Mouse (Mus musculus): ENCODE measurements around the gene Sox5. TPM values are rescaled to one million over a fixed set of nuclear protein-coding genes. Genes with fewer than 3 reads are reported as not detected.

The Sox5 gene
- total RNA-seq, 2 experiments from 2014 or later = 3.8 to 9.1 TPM

- ATAC-seq (replicated peaks; ENCODE audit: low FRiP score, low TSS enrichment, poor library complexity, severe bottlenecking) = no peak
Measured at GRCm38 (mm10) chr6:144320327-144320726, 461.4 kb downstream of the Sox5 start.

GRCm38 (mm10) chr6:144319717-144320116 is 462.1 kb downstream of the Sox5 start:
- ATAC-seq (replicated peaks; ENCODE audit: low FRiP score, low TSS enrichment, poor library complexity, severe bottlenecking) = no peak

- ATAC-seq (replicated peaks; ENCODE audit: low FRiP score, low TSS enrichment, poor library complexity, severe bottlenecking) = no peak
Measured at GRCm38 (mm10) chr6:144312781-144313754, 468.7 kb downstream of the Sox5 start.

- no peak for ATAC-seq (replicated peaks; ENCODE audit: low FRiP score, low TSS enrichment, poor library complexity, severe bottlenecking)
Measured at GRCm38 (mm10) chr6:144312282-144312780, 469.4 kb downstream of the Sox5 start.

- no peak for ATAC-seq (replicated peaks; ENCODE audit: low FRiP score, low TSS enrichment, poor library complexity, severe bottlenecking)
Measured at GRCm38 (mm10) chr6:144311754-144312153, 470.0 kb downstream of the Sox5 start.

GRCm38 (mm10) chr6:144309171-144309570 is 472.6 kb downstream of the Sox5 start:
- ATAC-seq (replicated peaks; ENCODE audit: low FRiP score, low TSS enrichment, poor library complexity, severe bottlenecking) = no peak

GRCm38 (mm10) chr6:144307551-144308149 is 474.1 kb downstream of the Sox5 start:
- ATAC-seq (replicated peaks; ENCODE audit: low FRiP score, low TSS enrichment, poor library complexity, severe bottlenecking) = no peak

- ATAC-seq (replicated peaks; ENCODE audit: low FRiP score, low TSS enrichment, poor library complexity, severe bottlenecking) = no peak
Measured at GRCm38 (mm10) chr6:144302823-144303222, 479.0 kb downstream of the Sox5 start.

GRCm38 (mm10) chr6:144301082-144301481 is 480.7 kb downstream of the Sox5 start:
- no peak for ATAC-seq (replicated peaks; ENCODE audit: low FRiP score, low TSS enrichment, poor library complexity, severe bottlenecking)

- no peak for ATAC-seq (replicated peaks; ENCODE audit: low FRiP score, low TSS enrichment, poor library complexity, severe bottlenecking)
Measured at GRCm38 (mm10) chr6:144299503-144299858, 482.3 kb downstream of the Sox5 start.

- no peak for ATAC-seq (replicated peaks; ENCODE audit: low FRiP score, low TSS enrichment, poor library complexity, severe bottlenecking)
Measured at GRCm38 (mm10) chr6:144298641-144299502, 482.9 kb downstream of the Sox5 start.

- no peak for ATAC-seq (replicated peaks; ENCODE audit: low FRiP score, low TSS enrichment, poor library complexity, severe bottlenecking)
Measured at GRCm38 (mm10) chr6:144297846-144298245, 483.9 kb downstream of the Sox5 start.

GRCm38 (mm10) chr6:144297131-144297530 is 484.6 kb downstream of the Sox5 start:
- ATAC-seq (replicated peaks; ENCODE audit: low FRiP score, low TSS enrichment, poor library complexity, severe bottlenecking) = no peak

- ATAC-seq (replicated peaks; ENCODE audit: low FRiP score, low TSS enrichment, poor library complexity, severe bottlenecking) = no peak
Measured at GRCm38 (mm10) chr6:144291526-144291925, 490.3 kb downstream of the Sox5 start.

- ATAC-seq (replicated peaks; ENCODE audit: low FRiP score, low TSS enrichment, poor library complexity, severe bottlenecking) = no peak
Measured at GRCm38 (mm10) chr6:144286122-144286521, 495.7 kb downstream of the Sox5 start.

GRCm38 (mm10) chr6:144283191-144283590 is 498.6 kb downstream of the Sox5 start:
- ATAC-seq (replicated peaks; ENCODE audit: low FRiP score, low TSS enrichment, poor library complexity, severe bottlenecking) = no peak

- ATAC-seq (replicated peaks; ENCODE audit: low FRiP score, low TSS enrichment, poor library complexity, severe bottlenecking) = no peak
Measured at GRCm38 (mm10) chr6:144282756-144283155, 499.0 kb downstream of the Sox5 start.

- no peak for ATAC-seq (replicated peaks; ENCODE audit: low FRiP score, low TSS enrichment, poor library complexity, severe bottlenecking)
Measured at GRCm38 (mm10) chr6:144281661-144282060, 500.1 kb downstream of the Sox5 start.

GRCm38 (mm10) chr6:144278505-144279053 is 503.2 kb downstream of the Sox5 start:
- ATAC-seq (replicated peaks; ENCODE audit: low FRiP score, low TSS enrichment, poor library complexity, severe bottlenecking) = no peak
